Mouse (Mus musculus): ENCODE results near the gene Gm11011. TPM values are rescaled to one million over a fixed set of nuclear protein-coding genes. Genes with fewer than 3 reads are reported as not detected.
"Not testable (repeated sequence)": the region's sequence is repeated elsewhere in the genome, so short reads cannot be mapped to it uniquely, and the experiment has no call there.

Gene Gm11011
- polyA plus RNA-seq (2021), result not detected

GRCm38 (mm10) chr2:169587645-169588044, at the start of gene Gm11011:
Gene Gm11011, minus strand, starts transcription at chr2:169587745.
- H3K27me3 ChIP-seq; DNase-seq (ENCODE audit: low read depth, low spot score); ATAC-seq; POLR2A ChIA-PET; in situ Hi-C loops (cut with MboI; ENCODE audit: low pct_unique_long_range_greater_than_20kb); CTCF ChIA-PET: not testable (repeated sequence)

GRCm38 (mm10) chr2:169636414-169636813, 48.9 kb upstream of the Gm11011 start:
- no peak for TF ChIP-seq CTCF (IDR thresholded peaks at IDR 0.05)
- H3K27me3 ChIP-seq, result no peaks in the 10 kb centered on the region
- in situ Hi-C loops (cut with MboI; ENCODE audit: low pct_unique_long_range_greater_than_20kb), result no loop called here
- ChIA-PET POLR2A (interaction anchor here (0.6 to 1.0 kb wide), 7 partner anchors 29 to 834 kb away, joined by 3 to 4 read pairs (median 3); no protein-coding TSS in a partner anchor), CTCF (interaction anchor here (1.1 to 1.2 kb wide), 2 partner anchors 29 to 465 kb away, joined by 3 read pairs; no protein-coding TSS in a partner anchor)
- ATAC-seq, result no peak
- no peak for DNase-seq (ENCODE audit: low read depth, low spot score)

GRCm38 (mm10) chr2:169635428-169635827, 47.9 kb upstream of the Gm11011 start:
- in situ Hi-C loops (cut with MboI; ENCODE audit: low pct_unique_long_range_greater_than_20kb), result no loop called here
- POLR2A ChIA-PET, result interaction anchor here (1.0 to 1.6 kb wide), 2 partner anchors 24 to 32 kb away, joined by 3 to 5 read pairs; no protein-coding TSS in a partner anchor
- TF ChIP-seq CTCF (IDR thresholded peaks at IDR 0.05), result no peak
- CTCF ChIA-PET, result interaction anchor here (1.2 to 1.4 kb wide), 2 partner anchors 18 to 466 kb away, joined by 3 read pairs; no protein-coding TSS in a partner anchor
- ATAC-seq (no peak), DNase-seq (ENCODE audit: low read depth, low spot score) (no peak)
- H3K27me3 ChIP-seq, result no peaks in the 10 kb centered on the region

- TF ChIP-seq CTCF (IDR thresholded peaks at IDR 0.05), result no peak
- ChIA-PET CTCF (interaction anchor here (1.0 to 1.4 kb wide), 2 partner anchors 18 to 31 kb away, joined by 3 read pairs; no protein-coding TSS in a partner anchor), POLR2A (interaction anchor here (1.0 to 1.6 kb wide), 2 partner anchors 25 to 32 kb away, joined by 3 to 5 read pairs; no protein-coding TSS in a partner anchor)
- no peaks in the 10 kb centered on the region for H3K27me3 ChIP-seq
- DNase-seq (ENCODE audit: low read depth, low spot score), result no peak
- ATAC-seq, result no peak
- in situ Hi-C loops (cut with MboI; ENCODE audit: low pct_unique_long_range_greater_than_20kb), result loop anchor here (5.0 kb wide), 2 partner anchors 118 to 328 kb away; no protein-coding TSS in a partner anchor
Measured at GRCm38 (mm10) chr2:169634619-169635382, 47.3 kb upstream of the Gm11011 start.

- peak; percentile 38 for ATAC-seq
- ChIA-PET CTCF (interaction anchor here (1.0 to 1.4 kb wide), 2 partner anchors 20 to 30 kb away, joined by 3 read pairs; no protein-coding TSS in a partner anchor), POLR2A (interaction anchor here (1.6 kb wide), 1 partner anchor 33 kb away, joined by 5 read pairs; no protein-coding TSS in a partner anchor)
- TF ChIP-seq CTCF (IDR thresholded peaks at IDR 0.05), result no peak
- no peaks in the 10 kb centered on the region for H3K27me3 ChIP-seq
- DNase-seq (ENCODE audit: low read depth, low spot score), result no peak
- in situ Hi-C loops (cut with MboI; ENCODE audit: low pct_unique_long_range_greater_than_20kb), result loop anchor here (5.0 kb wide), 2 partner anchors 119 to 329 kb away; no protein-coding TSS in a partner anchor
Measured at GRCm38 (mm10) chr2:169633491-169634289, 46.1 kb upstream of the Gm11011 start.

- CTCF ChIA-PET, result no interaction called here
- in situ Hi-C loops (cut with MboI; ENCODE audit: low pct_unique_long_range_greater_than_20kb), result loop anchor here (5.0 kb wide), 2 partner anchors 120 to 330 kb away; no protein-coding TSS in a partner anchor
Measured at GRCm38 (mm10) chr2:169632338-169633151, 45.0 kb upstream of the Gm11011 start, which contains the start of gene Tshz2. Gene Tshz2, plus strand, starts transcription at chr2:169633013.

GRCm38 (mm10) chr2:169630070-169630469, 42.5 kb upstream of the Gm11011 start:
- in situ Hi-C loops (cut with MboI; ENCODE audit: low pct_unique_long_range_greater_than_20kb), result loop anchor here (5.0 kb wide), 2 partner anchors 122 to 332 kb away; no protein-coding TSS in a partner anchor

More at GRCm38 (mm10) chr2:169632338-169633151, 45.0 kb upstream of the Gm11011 start, which contains the start of gene Tshz2:
- ATAC-seq (peak; percentile 62), DNase-seq (ENCODE audit: low read depth, low spot score) (no peak)
- no peak for TF ChIP-seq CTCF (IDR thresholded peaks at IDR 0.05)
- no peaks in the 10 kb centered on the region for H3K27me3 ChIP-seq
- POLR2A ChIA-PET, result interaction anchor here (0.7 to 0.9 kb wide), 3 partner anchors 26 to 518 kb away, joined by 3 to 4 read pairs (median 3); no protein-coding TSS in a partner anchor

GRCm38 (mm10) chr2:169621201-169621710, 33.7 kb upstream of the Gm11011 start:
- CTCF ChIA-PET, result no interaction called here
- TF ChIP-seq CTCF (IDR thresholded peaks at IDR 0.05), result no peak
- in situ Hi-C loops (cut with MboI; ENCODE audit: low pct_unique_long_range_greater_than_20kb), result no loop called here
- POLR2A ChIA-PET, result interaction anchor here (1.0 kb wide), 1 partner anchor 10 kb away, joined by 5 read pairs; no protein-coding TSS in a partner anchor
- H3K27me3 ChIP-seq, result no peaks in the 10 kb centered on the region
- ATAC-seq, result no peak
- no peak for DNase-seq (ENCODE audit: low read depth, low spot score)

More at GRCm38 (mm10) chr2:169630070-169630469, 42.5 kb upstream of the Gm11011 start:
- no peak for TF ChIP-seq CTCF (IDR thresholded peaks at IDR 0.05)
- ATAC-seq, result peak; percentile 71
- POLR2A ChIA-PET, result interaction anchor here (1.2 kb wide), 1 partner anchor 14 kb away, joined by 3 read pairs; no protein-coding TSS in a partner anchor
- no peaks in the 10 kb centered on the region for H3K27me3 ChIP-seq
- CTCF ChIA-PET, result no interaction called here
- DNase-seq (ENCODE audit: low read depth, low spot score), result peak; percentile 67

GRCm38 (mm10) chr2:169615998-169616397, 28.5 kb upstream of the Gm11011 start:
- no peak for TF ChIP-seq CTCF (IDR thresholded peaks at IDR 0.05)
- H3K27me3 ChIP-seq, result no peaks in the 10 kb centered on the region
- no peak for DNase-seq (ENCODE audit: low read depth, low spot score)
- POLR2A ChIA-PET, result interaction anchor here (0.9 kb wide), 1 partner anchor 14 kb away, joined by 3 read pairs; no protein-coding TSS in a partner anchor
- CTCF ChIA-PET, result no interaction called here
- in situ Hi-C loops (cut with MboI; ENCODE audit: low pct_unique_long_range_greater_than_20kb), result no loop called here
- ATAC-seq, result no peak

Measured in Patski (cell line).